Mouse (Mus musculus) MEL (cell line): ENCODE data around the gene Bace1.

ENCODE experiments used
- CTCF ChIP-seq, 3 experiments: IDR thresholded peaks in 2 of 3; conservative IDR thresholded peaks in 1 of 3; 2 replicates each; pipeline ENCODE4 v1.5.1; 2011 to 2012; ENCODE audit warnings: low read length in 3 of 3, low read depth in 2 of 3, mild to moderate bottlenecking in 2 of 3, improper control_type of control experiment in 1 of 3, inconsistent platforms in 1 of 3, mixed read lengths in 1 of 3, moderate library complexity in 1 of 3; ENCODE audit not compliant: control insufficient read depth in 1 of 3, insufficient read depth in 1 of 3, poor library complexity in 1 of 3, severe bottlenecking in 1 of 3
- KAT2A ChIP-seq: conservative IDR thresholded peaks from 2 replicates; pipeline ENCODE4 v1.6.1; 2012; ENCODE audit warnings: low read depth, low read length, improper control_type of control experiment, inconsistent platforms
- MAX ChIP-seq: IDR thresholded peaks from 2 replicates; pipeline ENCODE4 v1.6.1; 2011; ENCODE audit warnings: low read length, improper control_type of control experiment
- POLR2A ChIP-seq, 2 experiments: IDR thresholded peaks; 2 replicates each; pipeline ENCODE4 v1.6.1; 2011 to 2012; ENCODE audit warnings: low read length in 2 of 2, mild to moderate bottlenecking in 2 of 2, control low read depth in 1 of 2, improper control_type of control experiment in 1 of 2, low read depth in 1 of 2, moderate library complexity in 1 of 2; ENCODE audit not compliant: control insufficient read depth in 1 of 2, insufficient read depth in 1 of 2, poor library complexity in 1 of 2

GRCm38 (mm10) chr9:45910995-45911394, 72.6 kb downstream of the Bace1 start:
- TF ChIP-seq MAX (no peak), KAT2A (no peak), POLR2A (IDR thresholded peaks at IDR 0.05; ENCODE audit: control insufficient read depth in 1 of 2, insufficient read depth in 1 of 2, low read depth in 1 of 2, low read length in 2 of 2, poor library complexity in 1 of 2) (no peak), CTCF (IDR thresholded peaks at IDR 0.05 in 2 of 3, conservative IDR thresholded peaks at IDR 0.05 in 1 of 3; ENCODE audit: control insufficient read depth in 1 of 3, insufficient read depth in 1 of 3, low read depth in 2 of 3, low read length in 3 of 3, poor library complexity in 1 of 3, severe bottlenecking in 1 of 3) (no peak)
